Mouse (Mus musculus) CH12.LX (cell line): ENCODE measurements around the gene Cdhr5.

Experiments used
- E2F4 ChIP-seq: IDR thresholded peaks from 2 replicates; pipeline ENCODE4 v1.6.1; 2011; ENCODE audit warnings: low read depth, low read length, improper control_type of control experiment; ENCODE audit not compliant: insufficient replicate concordance
- EP300 ChIP-seq: IDR thresholded peaks from 2 replicates; pipeline ENCODE4 v1.6.1; 2011; ENCODE audit warnings: low read length, improper control_type of control experiment
- POLR2A ChIP-seq: IDR thresholded peaks from 2 replicates; pipeline ENCODE4 v1.6.1; 2011; ENCODE audit warnings: low read depth, mild to moderate bottlenecking, improper control_type of control experiment, low read length
- USF1 ChIP-seq: IDR thresholded peaks from 2 replicates; pipeline ENCODE4 v1.6.1; 2014; ENCODE audit warnings: low read depth, mild to moderate bottlenecking, inconsistent platforms, low read length, improper control_type of control experiment
- ZKSCAN1 ChIP-seq: IDR thresholded peaks from 2 replicates; pipeline ENCODE4 v1.6.1; 2012; ENCODE audit warnings: low read depth, inconsistent platforms, low read length, improper control_type of control experiment, borderline replicate concordance

GRCm38 (mm10) chr7:141292583-141293388 lies 16.2 kb upstream of the Cdhr5 start:
- no peak for TF ChIP-seq POLR2A
- no peak for TF ChIP-seq ZKSCAN1
- no peak for TF ChIP-seq E2F4
- no peak for TF ChIP-seq EP300
- no peak for TF ChIP-seq USF1
